Mouse (Mus musculus) G1E (cell line): ENCODE data around the gene Elmo3. TPM values are rescaled to one million over a fixed set of nuclear protein-coding genes. Genes with fewer than 3 reads are reported as not detected.

Experiments
- ATAC-seq: 2 replicates; pipeline ENCODE4 v1.8.0; 2016; ENCODE audit warnings: mild to moderate bottlenecking; ENCODE audit not compliant: insufficient number of reproducible peaks, poor library complexity, low FRiP score, severe bottlenecking; ENCODE audit errors: extremely low read depth
- DNase-seq: peaks from one replicate; pipeline ENCODE4 v3.0.0; 2012; ENCODE audit warnings: low spot score
- H3K27me3 ChIP-seq: 2 replicates; pipeline ENCODE4 v1.6.1; 2012; ENCODE audit warnings: mild to moderate bottlenecking, low read length, inconsistent platforms; ENCODE audit not compliant: insufficient read depth
- H3K36me3 ChIP-seq: replicated peaks from 2 replicates; pipeline ENCODE3; 2012; ENCODE audit warnings: mild to moderate bottlenecking, inconsistent platforms
- H3K4me1 ChIP-seq: 2 replicates; pipeline ENCODE4 v1.6.1; 2012; ENCODE audit warnings: low read depth, low read length, inconsistent platforms, mixed read lengths; ENCODE audit not compliant: insufficient read depth
- H3K4me3 ChIP-seq: 2 replicates; pipeline ENCODE4 v1.5.1; 2012; ENCODE audit warnings: low read depth, mild to moderate bottlenecking, inconsistent platforms, low read length, moderate library complexity, mixed read lengths
- H3K9me3 ChIP-seq: replicated peaks from 2 replicates; pipeline ENCODE4 v1.6.1; 2012; ENCODE audit warnings: inconsistent platforms
- CTCF ChIP-seq: IDR thresholded peaks from 2 replicates; pipeline ENCODE4 v1.5.1; 2012; ENCODE audit warnings: low read depth, low read length, inconsistent platforms, mixed read lengths
- GATA1 ChIP-seq: IDR thresholded peaks from 2 replicates; pipeline ENCODE4 v1.6.1; 2012; ENCODE audit warnings: borderline replicate concordance, low read length, inconsistent platforms, mixed read lengths
- GATA2 ChIP-seq: IDR thresholded peaks from 2 replicates; pipeline ENCODE4 v1.6.1; 2012; ENCODE audit warnings: low read depth, low read length, inconsistent platforms, borderline replicate concordance
- POLR2AphosphoS5 ChIP-seq: IDR thresholded peaks from 2 replicates; pipeline ENCODE4 v1.6.1; 2012; ENCODE audit warnings: low read depth, low read length, inconsistent platforms; ENCODE audit not compliant: insufficient replicate concordance
- TAL1 ChIP-seq: conservative IDR thresholded peaks from 2 replicates; pipeline ENCODE4 v1.6.1; 2012; ENCODE audit warnings: low read depth, low read length, inconsistent platforms, mixed read lengths
- polyA plus RNA-seq: library from polyadenylated mRNA; stranded (reverse); fragments of >175 nt; gene quantifications from 2 replicates; pipeline ENCODE4 v1.2.3, GENCODE M21; 2012
- total RNA-seq, 2 experiments: library from RNA; stranded (forward) in 1 of 2; stranded (reverse) in 1 of 2; fragments of 200-1000 nt in 1 of 2; fragments of >200 nt in 1 of 2; fragmentation: Nextera tagmentation in 1 of 2; gene quantifications; 2 replicates each; pipeline ENCODE4 v1.2.3; 2014 to 2017

Gene Elmo3
- total and polyA plus RNA-seq, 3 experiments = 0.49 to 2.2 (median 0.76) TPM

- H3K27me3 ChIP-seq = peaks cover 55% of the 10 kb centered on the region
- DNase-seq (no peak), ATAC-seq (no peak)
- H3K36me3 ChIP-seq = no peaks in the 10 kb centered on the region
- no peaks in the 10 kb centered on the region for H3K9me3 ChIP-seq
- H3K4me3 ChIP-seq = no peak overlapping the region
- peaks cover 5% of the 10 kb centered on the region; the same call in 1 of the 2 replicates for H3K4me1 ChIP-seq
- TF ChIP-seq CTCF (no peak), GATA1 (no peak)
These were observed 53.8 kb downstream of the Elmo3 start for GRCm38 (mm10) chr8:105359208-105359607.

DNA sequence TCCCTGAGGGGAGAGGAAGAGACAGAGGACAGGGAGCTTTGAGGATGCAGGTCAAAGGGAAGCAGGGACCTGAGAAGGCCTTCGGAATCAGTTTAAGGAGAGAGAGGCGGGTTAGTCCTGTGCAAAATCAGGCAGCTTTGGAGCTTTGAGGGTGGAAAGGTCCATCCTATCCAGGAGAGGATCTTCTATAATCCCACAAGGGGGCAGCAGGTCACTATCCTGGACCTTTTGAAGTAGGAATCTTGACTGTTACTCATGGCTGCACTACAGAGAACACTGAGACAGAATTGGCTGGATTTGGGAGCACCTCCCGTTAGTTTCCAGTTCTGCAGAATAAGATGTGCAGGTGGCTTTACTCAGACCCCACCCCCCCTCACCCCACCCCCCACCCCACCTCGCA, 54.2 kb downstream of the Elmo3 start:
- H3K27me3 ChIP-seq = peaks cover 59% of the 10 kb centered on the region
- DNase-seq = no peak

More for the DNA sequence above, 54.2 kb downstream of the Elmo3 start:
- no peaks in the 10 kb centered on the region for H3K9me3 ChIP-seq
- TF ChIP-seq GATA2 (no peak), CTCF (no peak), TAL1 (no peak), GATA1 (no peak), POLR2AphosphoS5 (no peak)
- ATAC-seq = no peak
- H3K4me3 ChIP-seq = no peak overlapping the region
- peaks cover 5% of the 10 kb centered on the region; the same call in 1 of the 2 replicates for H3K4me1 ChIP-seq
- no peaks in the 10 kb centered on the region for H3K36me3 ChIP-seq

Other genes starting within 250 kb of the Elmo3 start
Only the 20 nearest of the 22 such genes appear.
- not detected in 2 replicates for gene Ces4a, start 173.8 kb upstream of the Elmo3 start, total RNA-seq (2014; fragmentation: Nextera tagmentation)
- gene Ces4a, start 173.8 kb upstream of the Elmo3 start, total RNA-seq (2017) = not detected in 2 replicates
- not detected in 2 replicates for gene Ces4a, start 173.8 kb upstream of the Elmo3 start, polyA plus RNA-seq
- gene Cbfb, start 134.9 kb upstream of the Elmo3 start, total RNA-seq (2014; fragmentation: Nextera tagmentation) = 81.9 and 84.2 TPM in 2 replicates
- gene Cbfb, start 134.9 kb upstream of the Elmo3 start, total RNA-seq (2017) = 175 and 182 TPM in 2 replicates
- 31.4 and 33.5 TPM in 2 replicates for gene Cbfb, start 134.9 kb upstream of the Elmo3 start, polyA plus RNA-seq
- gene D230025D16Rik, start 80.5 kb upstream of the Elmo3 start, total RNA-seq (2014; fragmentation: Nextera tagmentation) = 35.2 and 37.5 TPM in 2 replicates
- gene D230025D16Rik, start 80.5 kb upstream of the Elmo3 start, total RNA-seq (2017) = 27.2 and 28.8 TPM in 2 replicates
- gene D230025D16Rik, start 80.5 kb upstream of the Elmo3 start, polyA plus RNA-seq = 4.0 and 5.0 TPM in 2 replicates
- gene B3gnt9, start 50.4 kb upstream of the Elmo3 start, total RNA-seq (2014; fragmentation: Nextera tagmentation) = 4.8 and 5.9 TPM in 2 replicates
- 6.2 and 7.4 TPM in 2 replicates for gene B3gnt9, start 50.4 kb upstream of the Elmo3 start, total RNA-seq (2017)
- gene B3gnt9, start 50.4 kb upstream of the Elmo3 start, polyA plus RNA-seq = 4.4 and 7.0 TPM in 2 replicates
- 12.5 and 14.2 TPM in 2 replicates for gene Tradd, start 41.0 kb upstream of the Elmo3 start, total RNA-seq (2014; fragmentation: Nextera tagmentation)
- 20.8 and 23.4 TPM in 2 replicates for gene Tradd, start 41.0 kb upstream of the Elmo3 start, total RNA-seq (2017)
- gene Tradd, start 41.0 kb upstream of the Elmo3 start, polyA plus RNA-seq = 27.9 and 30.0 TPM in 2 replicates
- 6.8 and 8.0 TPM in 2 replicates for gene Fbxl8, start 41.0 kb upstream of the Elmo3 start, total RNA-seq (2014; fragmentation: Nextera tagmentation)
- gene Fbxl8, start 41.0 kb upstream of the Elmo3 start, total RNA-seq (2017) = 6.0 and 6.9 TPM in 2 replicates
- 8.9 and 9.6 TPM in 2 replicates for gene Fbxl8, start 41.0 kb upstream of the Elmo3 start, polyA plus RNA-seq
- gene Hsf4, start 35.8 kb upstream of the Elmo3 start, total RNA-seq (2014; fragmentation: Nextera tagmentation) = 0.49 and 0.68 TPM in 2 replicates
- 0.70 and 0.93 TPM in 2 replicates for gene Hsf4, start 35.8 kb upstream of the Elmo3 start, total RNA-seq (2017)
- 0.33 and 0.39 TPM in 2 replicates for gene Hsf4, start 35.8 kb upstream of the Elmo3 start, polyA plus RNA-seq
- 0.39 and 0.60 TPM in 2 replicates for gene Nol3, start 29.5 kb upstream of the Elmo3 start, total RNA-seq (2014; fragmentation: Nextera tagmentation)
- 0.41 and 0.49 TPM in 2 replicates for gene Nol3, start 29.5 kb upstream of the Elmo3 start, total RNA-seq (2017)
- 0.60 and 0.77 TPM in 2 replicates for gene Nol3, start 29.5 kb upstream of the Elmo3 start, polyA plus RNA-seq
- 7.8 and 9.0 TPM in 2 replicates for gene 4931428F04Rik, start 15.7 kb upstream of the Elmo3 start, total RNA-seq (2014; fragmentation: Nextera tagmentation)
- 2.6 and 2.8 TPM in 2 replicates for gene 4931428F04Rik, start 15.7 kb upstream of the Elmo3 start, total RNA-seq (2017)
- 1.5 and 2.0 TPM in 2 replicates for gene 4931428F04Rik, start 15.7 kb upstream of the Elmo3 start, polyA plus RNA-seq
- gene Exoc3l, start 9.5 kb upstream of the Elmo3 start, total RNA-seq (2014; fragmentation: Nextera tagmentation) = 1.4 and 3.2 TPM in 2 replicates
- gene Exoc3l, start 9.5 kb upstream of the Elmo3 start, total RNA-seq (2017) = 1.5 and 2.8 TPM in 2 replicates
- gene Exoc3l, start 9.5 kb upstream of the Elmo3 start, polyA plus RNA-seq = 2.6 and 2.7 TPM in 2 replicates
- 228 and 274 TPM in 2 replicates for gene E2f4, start 7.9 kb upstream of the Elmo3 start, total RNA-seq (2014; fragmentation: Nextera tagmentation)
- 40.1 and 42.5 TPM in 2 replicates for gene E2f4, start 7.9 kb upstream of the Elmo3 start, total RNA-seq (2017)
- 69.8 and 79.2 TPM in 2 replicates for gene E2f4, start 7.9 kb upstream of the Elmo3 start, polyA plus RNA-seq
- gene Lrrc29, start 20.7 kb downstream of the Elmo3 start, total RNA-seq (2014; fragmentation: Nextera tagmentation) = 12.3 and 15.5 TPM in 2 replicates
- gene Lrrc29, start 20.7 kb downstream of the Elmo3 start, total RNA-seq (2017) = 4.6 and 4.8 TPM in 2 replicates
- 1.3 and 1.6 TPM in 2 replicates for gene Lrrc29, start 20.7 kb downstream of the Elmo3 start, polyA plus RNA-seq
- gene Tmem208, start 20.8 kb downstream of the Elmo3 start, total RNA-seq (2014; fragmentation: Nextera tagmentation) = 26.7 and 35.5 TPM in 2 replicates
- 37.8 and 54.5 TPM in 2 replicates for gene Tmem208, start 20.8 kb downstream of the Elmo3 start, total RNA-seq (2017)
- 19.5 and 25.2 TPM in 2 replicates for gene Tmem208, start 20.8 kb downstream of the Elmo3 start, polyA plus RNA-seq
- 2.3 and 4.7 TPM in 2 replicates for gene Fhod1, start 42.4 kb downstream of the Elmo3 start, total RNA-seq (2014; fragmentation: Nextera tagmentation)
- gene Fhod1, start 42.4 kb downstream of the Elmo3 start, total RNA-seq (2017) = 1.7 and 3.3 TPM in 2 replicates
- gene Fhod1, start 42.4 kb downstream of the Elmo3 start, polyA plus RNA-seq = 6.0 and 6.1 TPM in 2 replicates
- gene Slc9a5, start 43.2 kb downstream of the Elmo3 start, total RNA-seq (2014; fragmentation: Nextera tagmentation) = 0.68 and 1.2 TPM in 2 replicates
- 0.46 and 0.49 TPM in 2 replicates for gene Slc9a5, start 43.2 kb downstream of the Elmo3 start, total RNA-seq (2017)
- 0.87 and 0.99 TPM in 2 replicates for gene Slc9a5, start 43.2 kb downstream of the Elmo3 start, polyA plus RNA-seq
- gene Plekhg4, start 67.7 kb downstream of the Elmo3 start, total RNA-seq (2014; fragmentation: Nextera tagmentation) = not detected in 2 replicates
- 0.11 TPM in 1 of 2 replicates, not detected in the other for gene Plekhg4, start 67.7 kb downstream of the Elmo3 start, total RNA-seq (2017)
- 0.01 TPM in 1 of 2 replicates, not detected in the other for gene Plekhg4, start 67.7 kb downstream of the Elmo3 start, polyA plus RNA-seq
- gene Kctd19, start 107.9 kb downstream of the Elmo3 start, total RNA-seq (2014; fragmentation: Nextera tagmentation) = not detected in 2 replicates
- gene Kctd19, start 107.9 kb downstream of the Elmo3 start, total RNA-seq (2017) = not detected in 2 replicates
- gene Kctd19, start 107.9 kb downstream of the Elmo3 start, polyA plus RNA-seq = not detected in 2 replicates
- not detected in 2 replicates for gene Lrrc36, start 108.0 kb downstream of the Elmo3 start, total RNA-seq (2014; fragmentation: Nextera tagmentation)
- not detected in 2 replicates for gene Lrrc36, start 108.0 kb downstream of the Elmo3 start, total RNA-seq (2017)
- gene Lrrc36, start 108.0 kb downstream of the Elmo3 start, polyA plus RNA-seq = not detected in 2 replicates
- not detected in 2 replicates for gene Tppp3, start 165.9 kb downstream of the Elmo3 start, total RNA-seq (2014; fragmentation: Nextera tagmentation)
- not detected in 2 replicates for gene Tppp3, start 165.9 kb downstream of the Elmo3 start, total RNA-seq (2017)
- not detected in 2 replicates for gene Tppp3, start 165.9 kb downstream of the Elmo3 start, polyA plus RNA-seq
- gene Zdhhc1, start 191.3 kb downstream of the Elmo3 start, total RNA-seq (2014; fragmentation: Nextera tagmentation) = not detected in 2 replicates
- 0.16 and 0.29 TPM in 2 replicates for gene Zdhhc1, start 191.3 kb downstream of the Elmo3 start, total RNA-seq (2017)
- 0.02 and 0.03 TPM in 2 replicates for gene Zdhhc1, start 191.3 kb downstream of the Elmo3 start, polyA plus RNA-seq